Mouse (Mus musculus): Measurements from ENCODE around the gene Tiparp. TPM values are rescaled to one million over a fixed set of nuclear protein-coding genes. Genes with fewer than 3 reads are reported as not detected.

Tiparp gene
- polyA plus RNA-seq, 1 experiment, result 24.6 TPM

DNA sequence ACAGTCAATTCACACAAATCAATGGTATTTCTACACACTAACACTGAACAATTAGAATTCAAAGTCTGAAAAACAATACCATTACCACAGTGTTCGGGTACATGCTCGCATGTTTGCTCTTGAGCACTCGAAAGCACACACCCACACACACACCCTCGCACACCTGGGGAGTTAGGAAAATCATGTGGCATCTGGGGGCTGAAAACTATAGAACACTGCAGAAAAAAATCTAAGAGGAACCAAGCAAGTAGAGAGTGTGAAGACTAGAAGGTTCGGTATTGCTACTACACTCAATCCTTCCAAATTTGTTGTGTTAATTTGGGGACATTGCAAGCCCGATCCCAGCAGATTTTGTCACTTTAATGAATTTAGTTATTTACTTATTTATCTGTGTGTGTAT, 64.6 kb downstream of the Tiparp start:
- Histone ChIP-seq H3K4me1 (ENCODE audit: control insufficient read depth, insufficient read depth, low read length) (0 out of 2 replicates have a peak, but pooled peaks cover 2% of the 10 kb centered on the region), H3K4me3 (ENCODE audit: insufficient read depth, low read length) (no peak overlapping the region), H3K27ac (ENCODE audit: insufficient read depth, low read depth, low read length) (no peak overlapping the region)
- TF ChIP-seq POLR2A (IDR thresholded peaks at IDR 0.05; ENCODE audit: borderline replicate concordance, low read depth, low read length), result no peak
- no peak for TF ChIP-seq CTCF (IDR thresholded peaks at IDR 0.05; ENCODE audit: low read depth, low read length)

DNA sequence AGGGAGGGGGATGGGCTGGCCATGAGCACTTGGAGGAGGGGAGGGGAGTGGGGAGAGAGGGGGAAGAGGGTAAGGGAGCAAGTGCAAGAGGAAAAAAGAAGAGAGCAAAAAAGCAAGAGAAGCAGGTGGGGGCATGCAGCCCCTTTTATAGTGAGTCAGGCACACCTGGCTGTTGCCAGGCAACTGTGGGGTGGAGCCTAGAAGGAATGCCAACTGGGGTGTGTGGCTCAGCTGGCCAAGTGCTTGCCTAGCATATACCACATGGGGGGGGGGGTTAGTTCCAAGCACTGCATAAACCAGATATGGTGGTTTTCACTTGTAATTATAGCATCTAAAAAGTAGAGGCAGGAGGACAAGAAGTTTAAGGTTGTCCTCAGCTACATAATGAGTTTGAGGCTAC, 66.3 kb downstream of the Tiparp start:
- Histone ChIP-seq H3K4me3 (ENCODE audit: insufficient read depth, low read length) (no peak overlapping the region), H3K4me1 (ENCODE audit: control insufficient read depth, insufficient read depth, low read length) (peaks cover 4% of the 10 kb centered on the region; the same call in 1 of the 2 replicates), H3K27ac (ENCODE audit: insufficient read depth, low read depth, low read length) (no peak overlapping the region)
- TF ChIP-seq CTCF (IDR thresholded peaks at IDR 0.05; ENCODE audit: low read depth, low read length) (no peak), POLR2A (IDR thresholded peaks at IDR 0.05; ENCODE audit: borderline replicate concordance, low read depth, low read length) (no peak)

DNA sequence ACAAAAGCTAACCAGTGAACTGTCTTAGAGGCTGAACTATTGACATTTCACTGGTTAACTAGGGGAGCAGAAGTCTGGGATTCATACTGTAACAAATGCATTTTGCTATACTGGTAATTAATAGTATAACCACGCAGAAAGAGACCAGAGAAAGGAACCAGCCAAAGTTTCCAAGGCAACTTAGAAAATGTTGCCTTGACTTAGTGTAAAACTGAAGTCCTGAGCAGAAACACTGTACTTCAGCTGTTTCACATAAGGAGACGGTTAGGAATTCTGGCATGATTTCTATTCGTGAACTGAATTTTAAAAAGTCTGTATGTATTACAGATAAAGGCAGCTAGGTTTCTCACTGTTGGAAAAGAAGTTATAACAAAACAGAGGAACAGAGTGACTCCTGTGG, 67.0 kb downstream of the Tiparp start:
- H3K4me3 ChIP-seq (ENCODE audit: insufficient read depth, low read length), result no peak overlapping the region
- no peak overlapping the region for H3K27ac ChIP-seq (ENCODE audit: insufficient read depth, low read depth, low read length)
- no peak for TF ChIP-seq POLR2A (IDR thresholded peaks at IDR 0.05; ENCODE audit: borderline replicate concordance, low read depth, low read length)
- TF ChIP-seq CTCF (IDR thresholded peaks at IDR 0.05; ENCODE audit: low read depth, low read length), result no peak
- H3K4me1 ChIP-seq (ENCODE audit: control insufficient read depth, insufficient read depth, low read length), result peaks cover 4% of the 10 kb centered on the region; the same call in 1 of the 2 replicates

DNA sequence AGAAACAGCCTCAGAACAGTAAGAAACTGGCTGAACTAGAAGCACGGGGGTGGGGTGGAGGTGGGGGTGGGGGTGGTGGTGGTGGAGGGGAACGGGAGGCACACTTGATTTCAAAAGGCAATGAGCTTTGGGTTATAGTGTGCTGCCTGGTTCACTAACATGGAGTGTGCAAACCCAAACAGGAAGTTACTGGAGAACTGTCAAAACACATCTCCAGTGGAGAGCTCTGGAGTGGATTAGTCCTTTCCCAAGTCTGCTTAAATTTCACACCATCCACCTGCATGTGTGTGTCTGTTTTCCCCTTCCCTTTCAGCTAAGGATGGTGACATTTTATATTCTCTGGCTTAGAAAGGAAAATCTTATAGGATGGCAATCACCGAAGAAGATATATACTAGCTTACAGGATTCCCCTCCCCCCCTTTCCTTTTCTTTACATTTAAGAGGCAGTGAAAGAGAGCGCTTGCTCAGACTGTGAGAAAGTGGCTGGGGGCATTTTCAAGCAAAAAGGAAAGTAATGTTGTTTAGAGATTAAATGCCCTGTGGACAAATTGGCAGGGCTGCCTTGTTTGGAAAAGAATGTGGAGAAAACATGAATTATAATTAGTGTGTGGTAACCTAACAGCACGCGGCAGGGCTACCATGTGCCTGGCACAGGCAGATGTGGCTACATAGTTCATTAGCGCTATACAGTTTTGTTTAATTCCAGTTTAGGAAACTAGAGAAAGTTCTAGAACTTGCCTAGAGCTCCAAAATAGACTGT, 70.0 kb downstream of the Tiparp start:
- TF ChIP-seq CTCF (IDR thresholded peaks at IDR 0.05; ENCODE audit: low read depth, low read length), result no peak
- no peak for TF ChIP-seq POLR2A (IDR thresholded peaks at IDR 0.05; ENCODE audit: borderline replicate concordance, low read depth, low read length)
- H3K4me1 ChIP-seq (ENCODE audit: control insufficient read depth, insufficient read depth, low read length), result peaks cover 8% of the 10 kb centered on the region
- H3K27ac ChIP-seq (ENCODE audit: insufficient read depth, low read depth, low read length), result no peak overlapping the region
- H3K4me3 ChIP-seq (ENCODE audit: insufficient read depth, low read length), result no peak overlapping the region

DNA sequence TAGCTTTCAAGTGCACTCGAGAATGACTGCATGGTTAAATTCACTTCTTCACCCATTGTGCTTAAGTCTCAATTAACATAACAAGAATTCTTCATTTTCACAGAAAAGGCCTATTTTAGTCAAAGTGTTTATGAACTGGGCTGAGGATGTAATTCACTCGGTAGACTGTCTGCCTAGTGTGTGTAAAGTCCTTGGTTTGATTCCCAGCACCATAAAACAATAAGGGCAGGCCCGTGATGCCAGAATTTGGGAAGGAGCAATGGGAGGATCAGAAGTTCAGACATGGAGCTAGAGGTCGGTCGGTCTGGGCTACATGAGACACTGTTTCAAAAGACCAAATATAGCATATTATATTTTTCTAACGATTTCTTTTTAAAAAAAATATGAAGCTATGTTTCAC, 70.9 kb downstream of the Tiparp start:
- peaks cover 9% of the 10 kb centered on the region for H3K4me1 ChIP-seq (ENCODE audit: control insufficient read depth, insufficient read depth, low read length)
- H3K27ac ChIP-seq (ENCODE audit: insufficient read depth, low read depth, low read length), result no peak overlapping the region
- no peak for TF ChIP-seq CTCF (IDR thresholded peaks at IDR 0.05; ENCODE audit: low read depth, low read length)
- TF ChIP-seq POLR2A (IDR thresholded peaks at IDR 0.05; ENCODE audit: borderline replicate concordance, low read depth, low read length), result no peak
- H3K4me3 ChIP-seq (ENCODE audit: insufficient read depth, low read length), result no peak overlapping the region

DNA sequence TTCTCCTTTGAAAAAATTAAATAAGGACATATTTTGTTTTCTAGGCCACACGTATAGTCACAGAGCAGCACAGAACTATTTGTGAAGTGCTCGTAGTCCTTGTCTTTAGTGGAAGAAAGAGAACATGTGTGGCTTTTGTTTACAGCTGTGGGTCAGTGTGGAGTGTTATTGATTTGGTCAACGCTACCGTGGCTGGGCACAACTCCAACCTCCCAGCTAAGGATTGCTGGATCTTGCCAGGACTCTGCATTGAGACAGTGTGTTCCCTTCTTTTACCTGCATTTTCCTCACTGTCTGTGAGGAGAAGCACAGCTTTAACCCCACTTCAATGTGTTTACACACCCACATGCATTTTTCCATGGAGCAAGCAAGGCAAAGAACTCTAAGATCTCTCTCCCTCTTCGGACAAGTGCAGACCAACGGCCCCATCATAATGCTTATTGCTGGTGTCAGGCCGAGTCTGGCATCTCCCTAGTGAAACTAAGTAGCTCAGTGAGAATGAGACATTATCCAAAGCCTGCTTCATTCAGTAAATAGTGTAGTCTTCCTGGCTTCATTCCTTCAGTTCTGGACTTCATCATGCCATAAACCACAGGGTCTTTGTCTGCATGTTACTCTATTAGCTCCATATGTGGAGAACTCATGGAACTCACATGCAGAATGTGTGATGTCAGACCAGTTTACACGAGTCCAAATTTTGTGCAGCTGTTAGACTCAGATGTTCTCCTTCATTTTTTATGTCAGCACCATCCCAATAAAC, 73.3 kb downstream of the Tiparp start:
- Histone ChIP-seq H3K27ac (ENCODE audit: insufficient read depth, low read depth, low read length) (no peak overlapping the region), H3K4me1 (ENCODE audit: control insufficient read depth, insufficient read depth, low read length) (peaks cover 9% of the 10 kb centered on the region), H3K4me3 (ENCODE audit: insufficient read depth, low read length) (no peak overlapping the region)
- TF ChIP-seq POLR2A (IDR thresholded peaks at IDR 0.05; ENCODE audit: borderline replicate concordance, low read depth, low read length), result no peak
- TF ChIP-seq CTCF (IDR thresholded peaks at IDR 0.05; ENCODE audit: low read depth, low read length), result no peak

DNA sequence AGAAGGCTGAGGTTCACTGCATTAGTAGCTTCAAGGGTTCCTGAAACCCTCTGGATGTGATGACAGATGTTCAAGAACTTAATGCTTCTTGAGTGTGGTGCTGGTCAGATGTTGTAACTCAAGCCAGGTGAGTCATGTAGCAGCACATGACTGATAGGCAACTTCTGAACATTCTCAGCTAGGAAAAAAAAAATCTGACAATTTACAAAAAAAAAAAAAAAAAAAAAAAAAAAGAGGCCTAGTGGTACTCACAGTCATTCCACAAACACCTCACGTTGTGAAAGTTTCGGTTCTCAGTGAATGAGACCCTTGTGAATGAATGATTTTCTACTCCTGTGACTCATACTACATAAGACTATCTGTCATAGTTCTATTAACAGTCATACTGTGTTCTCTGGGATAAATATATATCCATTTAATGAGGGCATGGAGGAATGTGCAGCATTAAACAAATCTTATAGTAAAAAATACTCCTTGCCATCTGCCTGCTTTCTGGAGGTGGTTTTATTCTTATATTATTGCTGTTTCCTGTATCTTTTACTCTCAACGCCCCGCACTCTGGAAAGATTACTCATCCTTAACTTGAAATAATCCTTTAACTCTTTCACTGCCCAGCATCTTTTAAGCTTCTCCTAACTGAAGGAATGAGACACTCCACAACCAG, 75.3 kb downstream of the Tiparp start:
- TF ChIP-seq POLR2A (IDR thresholded peaks at IDR 0.05; ENCODE audit: borderline replicate concordance, low read depth, low read length), result no peak
- TF ChIP-seq CTCF (IDR thresholded peaks at IDR 0.05; ENCODE audit: low read depth, low read length), result no peak
- no peak overlapping the region for H3K4me3 ChIP-seq (ENCODE audit: insufficient read depth, low read length)
- H3K27ac ChIP-seq (ENCODE audit: insufficient read depth, low read depth, low read length), result no peak overlapping the region
- H3K4me1 ChIP-seq (ENCODE audit: control insufficient read depth, insufficient read depth, low read length), result peaks cover 5% of the 10 kb centered on the region

Other genes starting within 250 kb of the Tiparp start
- gene Ssr3, start 135.8 kb upstream of the Tiparp start, polyA plus RNA-seq (2012; ENCODE audit: insufficient read depth, insufficient read length, missing spikeins), result 163 and 168 TPM in 2 replicates
- gene Lekr1, start 137.8 kb downstream of the Tiparp start, polyA plus RNA-seq (2012; ENCODE audit: insufficient read depth, insufficient read length, missing spikeins), result 2.1 and 2.8 TPM in 2 replicates

Data from bone marrow macrophage, adult 2 months (primary cell).